Mouse (Mus musculus) liver, embryonic 16.5 days (tissue): ENCODE results near the gene Ltbp4. TPM values are rescaled to one million over a fixed set of nuclear protein-coding genes. Genes with fewer than 3 reads are reported as not detected.
A peak's percentile ranks its signal among the peaks of the same experiment; 100 is the strongest.

Experiments
- ATAC-seq: fragments of 200-750 bp; cut with Nextera tagmentation; 2 replicates; pipeline ENCODE4 v1.8.0; 2017; ENCODE audit warnings: low read depth, mild to moderate bottlenecking, moderate number of reproducible peaks, moderate library complexity
- H3K27ac ChIP-seq: fragments of 300-500 bp; sonication (generic); 2 replicates; pipeline ENCODE4 v1.5.1; 2014; ENCODE audit warnings: mild to moderate bottlenecking, low read length
- H3K27me3 ChIP-seq: fragments of 300-500 bp; sonication (generic); 2 replicates; pipeline ENCODE4 v1.6.1; 2014; ENCODE audit warnings: low read depth, low read length, mixed read lengths; ENCODE audit not compliant: control insufficient read depth, insufficient read depth
- H3K36me3 ChIP-seq: fragments of 300-500 bp; sonication (generic); 2 replicates; pipeline ENCODE4 v1.6.1; 2014; ENCODE audit warnings: mild to moderate bottlenecking; ENCODE audit not compliant: control insufficient read depth, insufficient read depth
- H3K4me1 ChIP-seq: fragments of 300-500 bp; sonication (generic); 2 replicates; pipeline ENCODE4 v1.6.1; 2014; ENCODE audit warnings: low read depth, low read length, mixed read lengths; ENCODE audit not compliant: control insufficient read depth
- H3K4me2 ChIP-seq: fragments of 300-500 bp; sonication (generic); 2 replicates; pipeline ENCODE4 v1.6.1; 2014; ENCODE audit warnings: low read depth, low read length, mixed read lengths
- H3K4me3 ChIP-seq: fragments of 300-500 bp; sonication (generic); 2 replicates; pipeline ENCODE4 v1.5.1; 2014; ENCODE audit warnings: low read depth, mild to moderate bottlenecking, low read length
- H3K9ac ChIP-seq: fragments of 300-500 bp; sonication (generic); 2 replicates; pipeline ENCODE4 v1.6.1; 2014; ENCODE audit warnings: low read depth, low read length
- H3K9me3 ChIP-seq: fragments of 300-500 bp; sonication (generic); replicated peaks from 2 replicates; pipeline ENCODE4 v1.6.1; 2016; ENCODE audit warnings: low read length; ENCODE audit not compliant: control insufficient read depth
- WGBS: fragments of 180-500 bp; shearing (Covaris S2); extraction: QIAGEN DNeasy Blood & Tissue Kit; methylation state at CpG from one replicate; pipeline ENCODE4 v1.1.7; 2014; ENCODE audit not compliant: insufficient replicate concordance; 5-methylcytosine and 5-hydroxymethylcytosine counted together
- polyA plus RNA-seq: library from polyadenylated mRNA; unstranded; fragments of >200 nt; fragmentation: Nextera tagmentation; extraction: Ambion mirVana; gene quantifications from 2 replicates; pipeline ENCODE4 v1.2.1, GENCODE M21; 2015

Gene Ltbp4
- polyA plus RNA-seq, 1 experiment from 2014 or later = 7.6 TPM

GRCm38 (mm10) chr7:27331854-27332253 lies 5.6 kb downstream of the Ltbp4 start:
- Histone ChIP-seq H3K4me2 (no peak overlapping the region), H3K4me1 (peaks cover 20% of the 10 kb centered on the region), H3K36me3 (no peaks in the 10 kb centered on the region), H3K27me3 (peaks cover 100% of the 10 kb centered on the region), H3K27ac (no peak overlapping the region), H3K9ac (no peak overlapping the region), H3K4me3 (no peak overlapping the region; the same call in 1 of the 2 replicates), H3K9me3 (no peaks in the 10 kb centered on the region)
- ATAC-seq = no peak
- WGBS = 8% methylated on average over 8 of the region's 8 CpGs

GRCm38 (mm10) chr7:27331541-27331851 lies 6.0 kb downstream of the Ltbp4 start:
- Histone ChIP-seq H3K36me3 (no peaks in the 10 kb centered on the region), H3K9me3 (no peaks in the 10 kb centered on the region), H3K4me1 (peaks cover 20% of the 10 kb centered on the region), H3K27me3 (peaks cover 100% of the 10 kb centered on the region), H3K4me3 (no peak overlapping the region; the same call in 1 of the 2 replicates), H3K9ac (no peak overlapping the region), H3K27ac (no peak overlapping the region), H3K4me2 (peak overlapping the region; percentile 76; the same call in 1 of the 2 replicates)
- ATAC-seq = no peak
- 4% methylated on average over 8 of the region's 8 CpGs for WGBS

GRCm38 (mm10) chr7:27330709-27331540 lies 6.6 kb downstream of the Ltbp4 start:
- no peak overlapping the region for H3K27ac ChIP-seq
- H3K4me2 ChIP-seq = peak overlapping the region; percentile 76
- no peaks in the 10 kb centered on the region for H3K36me3 ChIP-seq
- peak; percentile 67 for ATAC-seq
- H3K4me1 ChIP-seq = peaks cover 20% of the 10 kb centered on the region
- no peaks in the 10 kb centered on the region for H3K9me3 ChIP-seq
- under 1% methylated on average over 39 of the region's 39 CpGs for WGBS
- H3K4me3 ChIP-seq = peak overlapping the region; percentile 59
- peaks cover 100% of the 10 kb centered on the region for H3K27me3 ChIP-seq
- no peak overlapping the region for H3K9ac ChIP-seq

GRCm38 (mm10) chr7:27329981-27330380 lies 7.5 kb downstream of the Ltbp4 start:
- ATAC-seq = no peak
- Histone ChIP-seq H3K4me2 (peak overlapping the region; percentile 76), H3K4me3 (no peak overlapping the region; the same call in 1 of the 2 replicates), H3K9ac (no peak overlapping the region), H3K4me1 (peaks cover 20% of the 10 kb centered on the region), H3K36me3 (no peaks in the 10 kb centered on the region), H3K9me3 (no peaks in the 10 kb centered on the region), H3K27ac (no peak overlapping the region), H3K27me3 (peaks cover 100% of the 10 kb centered on the region)
- 21% methylated on average over 17 of the region's 17 CpGs for WGBS

- peak; percentile 19; the same call in 1 of the 2 replicates for ATAC-seq
- H3K9ac ChIP-seq = no peak overlapping the region
Measured at GRCm38 (mm10) chr7:27329326-27329947, 8.1 kb downstream of the Ltbp4 start.

GRCm38 (mm10) chr7:27328648-27329047 lies 8.8 kb downstream of the Ltbp4 start:
- peaks cover 20% of the 10 kb centered on the region for H3K4me1 ChIP-seq
- no peak overlapping the region for H3K9ac ChIP-seq
- no peak overlapping the region for H3K4me3 ChIP-seq
- 26% methylated on average over 16 of the region's 16 CpGs for WGBS
- no peak for ATAC-seq
- H3K27ac ChIP-seq = no peak overlapping the region
- H3K4me2 ChIP-seq = no peak overlapping the region
- H3K27me3 ChIP-seq = peaks cover 98% of the 10 kb centered on the region
- H3K9me3 ChIP-seq = no peaks in the 10 kb centered on the region
- H3K36me3 ChIP-seq = no peaks in the 10 kb centered on the region

More at GRCm38 (mm10) chr7:27329326-27329947, 8.1 kb downstream of the Ltbp4 start:
- H3K36me3 ChIP-seq = no peaks in the 10 kb centered on the region
- H3K9me3 ChIP-seq = no peaks in the 10 kb centered on the region
- H3K27me3 ChIP-seq = peaks cover 100% of the 10 kb centered on the region
- no peak overlapping the region; the same call in 1 of the 2 replicates for H3K4me3 ChIP-seq
- peaks cover 20% of the 10 kb centered on the region for H3K4me1 ChIP-seq
- no peak overlapping the region for H3K27ac ChIP-seq
- 3% methylated on average over 45 of the region's 45 CpGs for WGBS
- H3K4me2 ChIP-seq = peak overlapping the region; percentile 45; the same call in 1 of the 2 replicates

- Histone ChIP-seq H3K4me1 (peaks cover 18% of the 10 kb centered on the region), H3K9ac (no peak overlapping the region), H3K36me3 (no peaks in the 10 kb centered on the region), H3K4me3 (no peak overlapping the region), H3K9me3 (no peaks in the 10 kb centered on the region), H3K4me2 (no peak overlapping the region), H3K27ac (no peak overlapping the region), H3K27me3 (peaks cover 94% of the 10 kb centered on the region)
- 61% methylated on average over 11 of the region's 11 CpGs for WGBS
- ATAC-seq = no peak
Measured at GRCm38 (mm10) chr7:27328161-27328560, 9.3 kb downstream of the Ltbp4 start.

- no peak overlapping the region for H3K4me3 ChIP-seq
- H3K27ac ChIP-seq = no peak overlapping the region
- no peak for ATAC-seq
- H3K9ac ChIP-seq = no peak overlapping the region
- no peaks in the 10 kb centered on the region for H3K9me3 ChIP-seq
- H3K4me1 ChIP-seq = peaks cover 16% of the 10 kb centered on the region
- no peak overlapping the region for H3K4me2 ChIP-seq
- 72% methylated on average over 8 of the region's 8 CpGs for WGBS
- peaks cover 90% of the 10 kb centered on the region for H3K27me3 ChIP-seq
- H3K36me3 ChIP-seq = no peaks in the 10 kb centered on the region
Measured at GRCm38 (mm10) chr7:27327500-27327899, 10.0 kb downstream of the Ltbp4 start.
